Mouse (Mus musculus) lung, embryonic 14.5 days (tissue): ENCODE measurements at regions not wholly inside any gene's neighbourhood (a gene's known extent, or its start where the extent isn't known, plus 50 kb on each side); places are given as distances from the start of the nearest gene placed in this dataset.
A peak's percentile ranks its signal among the peaks of the same experiment; 100 is the strongest.

Experiments used
- ATAC-seq: fragments of 200-750 bp; cut with Nextera tagmentation; 2 replicates; pipeline ENCODE4 v1.8.0; 2017; ENCODE audit warnings: mild to moderate bottlenecking, moderate TSS enrichment, moderate library complexity; ENCODE audit not compliant: insufficient read depth
- DNase-seq: peaks from one replicate; pipeline ENCODE4 v3.0.0-alpha.2; 2015
- H3K27ac ChIP-seq: fragments of 300-500 bp; sonication (generic); 2 replicates; pipeline ENCODE4 v1.5.1; 2014; ENCODE audit warnings: low read depth, mild to moderate bottlenecking, moderate library complexity
- H3K27me3 ChIP-seq: fragments of 300-500 bp; sonication (generic); 2 replicates; pipeline ENCODE4 v1.6.1; 2014; ENCODE audit warnings: low read length, control low read depth; ENCODE audit not compliant: insufficient read depth
- H3K36me3 ChIP-seq: fragments of 300-500 bp; sonication (generic); 2 replicates; pipeline ENCODE4 v1.6.1; 2014; ENCODE audit warnings: control low read depth; ENCODE audit not compliant: insufficient read depth
- H3K4me1 ChIP-seq: fragments of 300-500 bp; sonication (generic); 2 replicates; pipeline ENCODE4 v1.6.1; 2014; ENCODE audit warnings: antibody characterized with exemption, control low read depth; ENCODE audit not compliant: insufficient read depth
- H3K4me2 ChIP-seq: fragments of 300-500 bp; sonication (generic); 2 replicates; pipeline ENCODE4 v1.6.1; 2014; ENCODE audit warnings: mild to moderate bottlenecking
- H3K4me3 ChIP-seq: fragments of 300-500 bp; sonication (generic); 2 replicates; pipeline ENCODE4 v1.5.1; 2014; ENCODE audit warnings: low read depth, low read length
- H3K9ac ChIP-seq: fragments of 300-500 bp; sonication (generic); 2 replicates; pipeline ENCODE4 v1.6.1; 2014
- H3K9me3 ChIP-seq: fragments of 300-500 bp; sonication (generic); 2 replicates; pipeline ENCODE4 v1.6.1; 2016; ENCODE audit warnings: low read depth, low read length, control low read depth
- CTCF ChIP-seq: IDR thresholded peaks from 2 replicates; pipeline ENCODE4 v1.5.1; 2016; ENCODE audit warnings: antibody characterized with exemption, low read depth
- WGBS: fragments of 180-500 bp; shearing (Covaris S2); extraction: QIAGEN DNeasy Blood & Tissue Kit; methylation state at CpG from one replicate; pipeline ENCODE4 v1.1.7; 2014; 5-methylcytosine and 5-hydroxymethylcytosine counted together

DNA sequence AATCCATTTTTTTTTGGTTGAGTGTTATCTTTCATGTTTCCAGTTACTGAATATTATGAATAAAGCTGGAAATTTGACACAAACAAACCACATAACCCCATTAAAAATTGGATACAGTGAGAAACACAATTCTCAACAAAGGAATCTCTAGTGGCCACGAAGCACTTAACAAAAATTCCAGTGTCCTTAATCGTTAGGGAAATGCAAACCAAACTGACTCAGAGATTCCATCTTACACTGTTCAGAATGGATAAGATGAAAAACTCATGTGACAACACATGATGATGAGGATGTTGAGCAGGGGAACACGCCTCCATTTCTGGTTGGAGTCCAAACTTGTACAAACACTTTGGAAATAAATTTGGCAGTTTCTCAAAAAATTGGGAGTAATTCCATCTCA is 57.3 kb downstream of the Tktl2 start:
- H3K27me3 ChIP-seq = no peaks in the 10 kb centered on the region
- TF ChIP-seq CTCF = no peak
- H3K27ac ChIP-seq = no peak overlapping the region
- H3K36me3 ChIP-seq = no peaks in the 10 kb centered on the region
- H3K4me2 ChIP-seq = no peak overlapping the region
- no peak for DNase-seq
- no peaks in the 10 kb centered on the region for H3K4me1 ChIP-seq
- no peak overlapping the region for H3K4me3 ChIP-seq
- WGBS = 52% methylated on average over 3 of the region's 3 CpGs
- no peak for ATAC-seq
- no peak overlapping the region for H3K9ac ChIP-seq
- H3K9me3 ChIP-seq = no peaks in the 10 kb centered on the region

- H3K27me3 ChIP-seq = no peaks in the 10 kb centered on the region
- no peaks in the 10 kb centered on the region for H3K4me1 ChIP-seq
- no peak overlapping the region for H3K27ac ChIP-seq
- no peak overlapping the region for H3K4me3 ChIP-seq
- ATAC-seq = no peak
- no peaks in the 10 kb centered on the region for H3K9me3 ChIP-seq
- DNase-seq = no peak
- TF ChIP-seq CTCF = no peak
- no peak overlapping the region for H3K9ac ChIP-seq
- H3K4me2 ChIP-seq = no peak overlapping the region
- WGBS = 88% methylated on average over 3 of the region's 3 CpGs
- H3K36me3 ChIP-seq = no peaks in the 10 kb centered on the region
These were observed 74.6 kb downstream of the Tktl2 start for GRCm38 (mm10) chr8:66586182-66586581.

GRCm38 (mm10) chr8:66586850-66587249 is 75.3 kb downstream of the Tktl2 start:
- Histone ChIP-seq H3K9me3 (no peaks in the 10 kb centered on the region), H3K4me3 (no peak overlapping the region), H3K9ac (no peak overlapping the region), H3K27me3 (no peaks in the 10 kb centered on the region), H3K4me1 (no peaks in the 10 kb centered on the region), H3K36me3 (no peaks in the 10 kb centered on the region), H3K27ac (no peak overlapping the region), H3K4me2 (no peak overlapping the region)
- TF ChIP-seq CTCF = no peak
- ATAC-seq (no peak), DNase-seq (no peak)
- WGBS = 61% methylated on average over 8 of the region's 8 CpGs

DNA sequence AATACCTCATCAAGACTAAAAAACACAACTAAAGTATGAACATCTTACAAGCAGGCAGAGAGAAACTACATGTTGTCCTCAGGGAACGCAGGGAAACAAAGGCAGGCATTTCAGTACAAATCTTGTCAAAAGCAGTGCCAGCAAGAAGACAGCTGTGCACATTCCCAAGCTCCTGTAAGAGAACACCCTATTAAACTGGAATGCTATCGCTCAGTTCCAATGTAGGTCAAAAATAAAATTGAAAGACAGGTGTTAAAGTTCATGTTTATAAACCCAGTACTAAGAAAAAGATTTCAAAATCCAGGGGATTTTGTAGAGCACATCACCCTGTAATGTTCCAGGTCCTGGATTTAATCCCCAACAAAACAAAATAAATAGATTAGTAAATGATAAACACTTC is 75.7 kb downstream of the Tktl2 start:
- no peak for TF ChIP-seq CTCF
- no peak overlapping the region for H3K27ac ChIP-seq
- no peaks in the 10 kb centered on the region for H3K4me1 ChIP-seq
- 59% methylated on average over 2 of the region's 2 CpGs for WGBS
- no peak overlapping the region for H3K4me3 ChIP-seq
- DNase-seq = no peak
- H3K9me3 ChIP-seq = no peaks in the 10 kb centered on the region
- H3K4me2 ChIP-seq = no peak overlapping the region
- no peaks in the 10 kb centered on the region for H3K27me3 ChIP-seq
- H3K36me3 ChIP-seq = no peaks in the 10 kb centered on the region
- no peak for ATAC-seq
- no peak overlapping the region for H3K9ac ChIP-seq

DNA sequence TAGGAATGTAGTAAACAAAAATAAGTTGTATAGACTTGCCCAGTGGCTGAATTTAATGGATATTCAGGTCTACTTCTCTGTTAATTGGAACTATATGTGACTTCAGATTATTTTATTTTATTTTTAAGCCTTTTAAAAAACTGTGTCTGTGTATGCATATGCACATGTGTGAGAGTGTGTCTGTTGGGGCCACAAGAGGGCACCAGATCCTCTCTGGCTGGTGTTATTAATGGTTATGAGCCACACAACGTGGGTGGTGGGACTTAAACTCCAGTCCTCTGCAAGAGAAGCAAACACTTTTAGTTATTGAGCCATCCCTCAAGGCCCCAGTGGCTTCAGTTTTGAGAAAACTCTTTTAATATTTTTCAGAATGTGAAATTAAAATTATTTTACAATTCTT is 77.9 kb downstream of the Tktl2 start:
- 0 out of 2 replicates have a peak, but pooled peaks have one; percentile 6 for TF ChIP-seq CTCF
- H3K27me3 ChIP-seq = no peaks in the 10 kb centered on the region
- H3K9ac ChIP-seq = no peak overlapping the region
- no peak overlapping the region for H3K27ac ChIP-seq
- no peaks in the 10 kb centered on the region for H3K4me1 ChIP-seq
- no peak overlapping the region for H3K4me3 ChIP-seq
- H3K9me3 ChIP-seq = no peaks in the 10 kb centered on the region
- WGBS = 62% methylated on average over 1 of the region's 1 CpGs
- no peak overlapping the region for H3K4me2 ChIP-seq
- DNase-seq (no peak), ATAC-seq (no peak)
- H3K36me3 ChIP-seq = no peaks in the 10 kb centered on the region

DNA sequence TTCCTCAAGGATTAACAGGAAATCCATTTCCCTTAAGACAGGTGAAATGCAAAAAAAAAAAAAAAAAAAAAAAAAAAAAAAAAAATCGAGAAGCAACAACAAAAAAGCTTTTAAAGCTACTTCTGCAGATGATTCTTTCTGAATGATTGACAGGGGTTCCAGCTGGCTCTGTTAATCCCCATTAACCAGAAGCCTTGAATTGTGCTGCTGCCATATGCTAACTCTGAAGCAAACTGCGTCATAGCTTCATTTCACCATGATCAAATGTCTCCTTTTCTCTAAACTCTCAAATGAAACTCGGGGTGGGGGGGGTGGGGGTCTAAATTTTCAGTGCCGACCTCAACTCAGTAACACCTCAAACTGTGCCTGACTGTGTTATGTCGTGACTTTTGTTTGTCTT is 80.7 kb downstream of the Npy5r start:
- DNase-seq = no peak
- 68% methylated on average over 5 of the region's 5 CpGs for WGBS
- ATAC-seq = no peak

GRCm38 (mm10) chr8:66623361-66623760 is 64.6 kb downstream of the Npy5r start:
- peak; percentile 9 for DNase-seq

More for the DNA sequence above, 80.7 kb downstream of the Npy5r start:
- Histone ChIP-seq H3K27ac (no peak overlapping the region), H3K27me3 (no peaks in the 10 kb centered on the region), H3K9ac (no peak overlapping the region), H3K4me3 (no peak overlapping the region), H3K9me3 (no peaks in the 10 kb centered on the region), H3K4me2 (no peak overlapping the region), H3K36me3 (no peaks in the 10 kb centered on the region), H3K4me1 (no peaks in the 10 kb centered on the region)
- no peak for TF ChIP-seq CTCF

GRCm38 (mm10) chr8:66623822-66624221 is 64.1 kb downstream of the Npy5r start:
- no peak overlapping the region for H3K4me2 ChIP-seq
- no peak overlapping the region for H3K9ac ChIP-seq
- no peak for TF ChIP-seq CTCF
- H3K4me3 ChIP-seq = no peak overlapping the region
- H3K36me3 ChIP-seq = no peaks in the 10 kb centered on the region
- ATAC-seq = no peak
- H3K9me3 ChIP-seq = no peaks in the 10 kb centered on the region
- WGBS = 54% methylated on average over 10 of the region's 10 CpGs
- DNase-seq = no peak
- H3K4me1 ChIP-seq = no peaks in the 10 kb centered on the region
- no peak overlapping the region for H3K27ac ChIP-seq
- no peaks in the 10 kb centered on the region for H3K27me3 ChIP-seq

More at GRCm38 (mm10) chr8:66623361-66623760, 64.6 kb downstream of the Npy5r start:
- Histone ChIP-seq H3K9me3 (no peaks in the 10 kb centered on the region), H3K4me1 (no peaks in the 10 kb centered on the region), H3K27ac (no peak overlapping the region), H3K4me2 (no peak overlapping the region), H3K36me3 (no peaks in the 10 kb centered on the region), H3K27me3 (no peaks in the 10 kb centered on the region), H3K4me3 (no peak overlapping the region), H3K9ac (no peak overlapping the region)
- 58% methylated on average over 3 of the region's 3 CpGs for WGBS
- no peak for ATAC-seq
- TF ChIP-seq CTCF = no peak
